Comparison of ENCODE assay signal across 17 mouse cellular contexts in genomic region chr7:117065771-117066170, GRCm38 (mm10).
"Had no signal": no experiment of that assay in that cellular context is flagged by ENCODE, and none has a peak within 500 bp of the region (broad histone marks: within the 10 kb centered on the region; RNA-seq: fewer than 3 reads in every experiment).

No protein-coding gene starts in this region.

- ATAC-seq: midbrain, embryonic 16.5 days had no signal

- H3K27ac ChIP-seq: midbrain, embryonic 10.5 days; midbrain, embryonic 12.5 days; neural tube, embryonic 13.5 days; neural tube, embryonic 15.5 days had no signal

- H3K4me3 ChIP-seq: midbrain, embryonic 10.5 days; midbrain, embryonic 12.5 days; myocyte; neural tube, embryonic 13.5 days; neural tube, embryonic 15.5 days had no signal

- DNase-seq: lung, adult 18-20 months; lung, embryonic 14.5 days; lung, postnatal 10 days; lung, postnatal 4 days; midbrain, embryonic 14.5 days; retina, postnatal 1 day; right cerebral cortex, postnatal 4 days; spleen, adult 18-20 months; thymus, adult 18-20 months; thymus, postnatal 14 days; thymus, postnatal 36 days had no signal
